In genomic region chr16:45110498-45110897, GRCm38 (mm10) we compare ENCODE assay signal across 8 mouse cellular contexts. TPM values are rescaled to one million over a fixed set of nuclear protein-coding genes. Genes with fewer than 3 reads are reported as not detected.
DNase-seq lines count a peak whose midpoint lies in the region; ATAC-seq and TF ChIP-seq lines count a peak whose summit lies in the region.

No protein-coding gene starts in this region.

- WGBS in kidney, adult 2 months: 25% methylated on average over 4 of the region's 4 CpGs
- 26% methylated on average over 4 of the region's 4 CpGs for WGBS in stomach, embryonic 15.5 days
- WGBS in liver, embryonic 12.5 days (ENCODE audit: insufficient replicate concordance): 28% methylated on average over 4 of the region's 4 CpGs
- WGBS in hindbrain, embryonic 11.5 days: 77% methylated on average over 4 of the region's 4 CpGs

- no peaks in the 10 kb centered on the region for H3K9me3 ChIP-seq in stomach, embryonic 15.5 days
- H3K9me3 ChIP-seq in liver, embryonic 12.5 days (replicated peaks): no peaks in the 10 kb centered on the region
- H3K9me3 ChIP-seq in hindbrain, embryonic 11.5 days (ENCODE audit: control insufficient read depth, low read length): no peaks in the 10 kb centered on the region

- intact Hi-C loops in gastrocnemius, adult 2 months (cut with DNase I): no loop called here

- no peaks in the 10 kb centered on the region; the same call in 1 of the 2 replicates for H3K4me1 ChIP-seq in kidney, adult 2 months (ENCODE audit: control insufficient read depth, insufficient read depth, low read length)
- H3K4me1 ChIP-seq in stomach, embryonic 15.5 days: no peaks in the 10 kb centered on the region
- H3K4me1 ChIP-seq in liver, embryonic 12.5 days: no peaks in the 10 kb centered on the region
- no peaks in the 10 kb centered on the region for H3K4me1 ChIP-seq in hindbrain, embryonic 11.5 days (replicated peaks; ENCODE audit: control insufficient read depth, insufficient read depth, low read length)

- no peak overlapping the region for H3K4me3 ChIP-seq in gastrocnemius, adult 2 months
- no peak overlapping the region for H3K4me3 ChIP-seq in kidney, adult 2 months (ENCODE audit: insufficient read depth, low read depth, low read length)
- H3K4me3 ChIP-seq in stomach, embryonic 15.5 days (replicated peaks): no peak overlapping the region
- H3K4me3 ChIP-seq in liver, embryonic 12.5 days: no peak overlapping the region
- no peak overlapping the region for H3K4me3 ChIP-seq in hindbrain, embryonic 11.5 days (ENCODE audit: low read depth, low read length)

- H3K36me3 ChIP-seq in kidney, adult 2 months (ENCODE audit: control insufficient read depth, insufficient read depth, low read length): no peaks in the 10 kb centered on the region
- no peaks in the 10 kb centered on the region for H3K36me3 ChIP-seq in stomach, embryonic 15.5 days
- no peaks in the 10 kb centered on the region for H3K36me3 ChIP-seq in liver, embryonic 12.5 days
- H3K36me3 ChIP-seq in hindbrain, embryonic 11.5 days (ENCODE audit: control insufficient read depth, insufficient read depth, low read length): no peaks in the 10 kb centered on the region

- peak overlapping the region; percentile 12 for H3K27ac ChIP-seq in gastrocnemius, adult 2 months
- no peak overlapping the region; the same call in 1 of the 2 replicates for H3K27ac ChIP-seq in kidney, adult 2 months (ENCODE audit: insufficient read depth, low read depth, low read length)
- no peak overlapping the region for H3K27ac ChIP-seq in stomach, embryonic 15.5 days
- no peak overlapping the region for H3K27ac ChIP-seq in liver, embryonic 12.5 days
- H3K27ac ChIP-seq in hindbrain, embryonic 11.5 days (ENCODE audit: low read depth, low read length): no peak overlapping the region

- peak; percentile 92 for ATAC-seq in frontal cortex, adult (ENCODE audit: low TSS enrichment)
- ATAC-seq in stomach, embryonic 15.5 days (ENCODE audit: insufficient read depth, low FRiP score, low read depth): peak; percentile 56; the same call in 1 of the 2 replicates
- ATAC-seq in liver, embryonic 12.5 days: no peak
- ATAC-seq in hindbrain, embryonic 11.5 days (ENCODE audit: low FRiP score): no peak

- TF ChIP-seq POLR2A in kidney, adult 2 months (IDR thresholded peaks at IDR 0.05; ENCODE audit: low read depth, low read length): no peak

- DNase-seq in frontal cortex, postnatal 10 days (ENCODE audit: low spot score in 2 of 2): no peak
- peak; percentile 77 for DNase-seq in gastrocnemius, adult 2 months
- peak; percentile 72 for DNase-seq in kidney, adult 2 months
- no peak for DNase-seq in thymus, postnatal 25 days
- DNase-seq in hindbrain, embryonic 11.5 days (ENCODE audit: low spot score): no peak

- H3K9ac ChIP-seq in stomach, embryonic 15.5 days: no peak overlapping the region
- H3K9ac ChIP-seq in liver, embryonic 12.5 days: no peak overlapping the region
- H3K9ac ChIP-seq in hindbrain, embryonic 11.5 days (ENCODE audit: low read depth, low read length): no peak overlapping the region

- no peak overlapping the region for H3K4me2 ChIP-seq in stomach, embryonic 15.5 days
- H3K4me2 ChIP-seq in liver, embryonic 12.5 days: no peak overlapping the region
- no peak overlapping the region for H3K4me2 ChIP-seq in hindbrain, embryonic 11.5 days (replicated peaks; ENCODE audit: low read depth, low read length)

- no peaks in the 10 kb centered on the region for H3K27me3 ChIP-seq in kidney, adult 2 months (replicated peaks; ENCODE audit: control insufficient read depth, insufficient read depth, low read length)
- no peaks in the 10 kb centered on the region for H3K27me3 ChIP-seq in stomach, embryonic 15.5 days (replicated peaks)
- no peaks in the 10 kb centered on the region for H3K27me3 ChIP-seq in liver, embryonic 12.5 days (replicated peaks)
- no peaks in the 10 kb centered on the region for H3K27me3 ChIP-seq in hindbrain, embryonic 11.5 days (ENCODE audit: control insufficient read depth, insufficient read depth, low read length)

- TF ChIP-seq CTCF in gastrocnemius, adult 2 months (IDR thresholded peaks at IDR 0.05): no peak
- no peak for TF ChIP-seq CTCF in kidney, adult 2 months (conservative IDR thresholded peaks at IDR 0.05; ENCODE audit: insufficient read depth, insufficient read length, low read depth, low read length)

RNA-seq across cellular contexts. Expression of gene Ccdc80, which starts 17.3 kb away (rescaled TPM):
- total RNA-seq in gastrocnemius, adult 2 months (2021): 10 to 100 TPM; 18.7 to 21.8 TPM
- 7.6 and 10.4 TPM in 2 replicates for polyA plus RNA-seq in kidney, adult 2 months (2012; rRNA removed)
- polyA plus RNA-seq in stomach, embryonic 15.5 days (2015; fragmentation: Nextera tagmentation; extraction: Ambion mirVana): 93.9 and 98.3 TPM in 2 replicates
- polyA plus RNA-seq in liver, embryonic 12.5 days (2016; fragmentation: Nextera tagmentation; extraction: Ambion mirVana): 10.9 and 12.2 TPM in 2 replicates
- polyA plus RNA-seq in hindbrain, embryonic 11.5 days (2014; fragmentation: Nextera tagmentation; extraction: Ambion mirVana): 19.0 and 22.7 TPM in 2 replicates

RNA-seq across cellular contexts. Expression of gene Slc35a5, which starts 48.0 kb away (rescaled TPM):
- total RNA-seq in gastrocnemius, adult 2 months (2021): 1 to 10 TPM; 3.6 to 3.8 TPM
- 23.1 and 24.9 TPM in 2 replicates for polyA plus RNA-seq in kidney, adult 2 months (2012; rRNA removed)
- polyA plus RNA-seq in stomach, embryonic 15.5 days (2015; fragmentation: Nextera tagmentation; extraction: Ambion mirVana): 16.7 and 20.0 TPM in 2 replicates
- 7.3 and 9.0 TPM in 2 replicates for polyA plus RNA-seq in liver, embryonic 12.5 days (2016; fragmentation: Nextera tagmentation; extraction: Ambion mirVana)
- polyA plus RNA-seq in hindbrain, embryonic 11.5 days (2014; fragmentation: Nextera tagmentation; extraction: Ambion mirVana): 20.1 and 21.8 TPM in 2 replicates

RNA-seq across cellular contexts. Expression of gene Atg3, which starts 48.1 kb away (rescaled TPM):
- 10 to 100 TPM; 21.4 to 22.4 TPM for total RNA-seq in gastrocnemius, adult 2 months (2021)
- polyA plus RNA-seq in kidney, adult 2 months (2012; rRNA removed): 17.4 and 18.1 TPM in 2 replicates
- 42.4 and 43.7 TPM in 2 replicates for polyA plus RNA-seq in stomach, embryonic 15.5 days (2015; fragmentation: Nextera tagmentation; extraction: Ambion mirVana)
- 28.9 TPM in 2 replicates for polyA plus RNA-seq in liver, embryonic 12.5 days (2016; fragmentation: Nextera tagmentation; extraction: Ambion mirVana)
- polyA plus RNA-seq in hindbrain, embryonic 11.5 days (2014; fragmentation: Nextera tagmentation; extraction: Ambion mirVana): 44.4 and 46.3 TPM in 2 replicates

Comparison
In these comparisons a context has a peak if more than half of its experiments do, and no peak if none do; other contexts are left out.
1. ATAC-seq: peak in frontal cortex, adult (single experiment) and stomach, embryonic 15.5 days (single experiment); none in liver, embryonic 12.5 days (single experiment) and hindbrain, embryonic 11.5 days (single experiment).
2. DNase-seq: peak in gastrocnemius, adult 2 months (single experiment) and kidney, adult 2 months (single experiment); none in frontal cortex, postnatal 10 days (0 of 2), thymus, postnatal 25 days (single experiment) and hindbrain, embryonic 11.5 days (single experiment).